Mouse (Mus musculus) bone marrow macrophage, adult 2 months (primary cell): ENCODE results near the gene Rapgef1.

ENCODE experiments used
- CTCF ChIP-seq: IDR thresholded peaks from 2 replicates; pipeline ENCODE4 v1.5.1; 2012; ENCODE audit warnings: low read depth, mild to moderate bottlenecking, low read length, moderate library complexity
- POLR2A ChIP-seq: IDR thresholded peaks from 2 replicates; pipeline ENCODE4 v1.6.1; 2012; ENCODE audit warnings: mild to moderate bottlenecking, low read depth, low read length, borderline replicate concordance

GRCm38 (mm10) chr2:29621636-29622035 lies 2.1 kb downstream of the Rapgef1 start:
- TF ChIP-seq CTCF (no peak), POLR2A (no peak)
